Mouse (Mus musculus) gonadal fat pad, adult 2 months (tissue): ENCODE measurements at regions not wholly inside any gene's neighbourhood (a gene's known extent, or its start where the extent isn't known, plus 50 kb on each side); places are given as distances from the start of the nearest gene placed in this dataset.

ENCODE experiments used
- DNase-seq: peaks from one replicate; pipeline ENCODE4 v3.0.0-alpha.2; 2012; ENCODE audit warnings: low read depth

DNA sequence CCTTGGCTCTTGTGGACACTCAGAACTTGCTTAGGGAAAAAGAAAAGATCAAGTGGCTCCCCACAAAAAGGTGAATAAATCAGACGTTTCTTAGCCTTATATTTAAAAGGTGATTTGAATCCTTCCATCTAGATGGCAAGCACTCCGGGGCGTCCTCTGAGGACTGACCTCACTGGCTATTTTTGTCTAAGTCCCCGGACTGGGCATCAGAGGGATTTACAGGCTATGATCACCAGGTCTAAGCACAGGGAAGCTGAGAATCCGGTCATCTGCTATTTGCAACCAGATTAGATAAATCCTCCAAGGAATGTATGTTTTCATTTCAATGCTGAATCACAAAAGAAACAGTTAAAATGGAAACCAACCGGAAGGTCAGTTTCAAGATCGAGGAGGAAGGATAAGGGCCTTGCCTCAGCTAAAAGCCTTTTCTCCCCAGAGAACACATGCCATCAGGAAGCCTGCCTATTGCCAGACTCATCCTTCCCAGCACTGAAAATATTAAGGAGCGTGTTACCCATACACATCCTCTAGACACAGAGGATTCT is 342.1 kb downstream of the Lpin1 start:
- no peak for DNase-seq

- DNase-seq: no peak
Observed at GRCm38 (mm10) chr12:16261465-16261864, 349.3 kb downstream of the Lpin1 start.

GRCm38 (mm10) chr12:16260981-16261380 is 349.8 kb downstream of the Lpin1 start:
- DNase-seq: no peak

DNA sequence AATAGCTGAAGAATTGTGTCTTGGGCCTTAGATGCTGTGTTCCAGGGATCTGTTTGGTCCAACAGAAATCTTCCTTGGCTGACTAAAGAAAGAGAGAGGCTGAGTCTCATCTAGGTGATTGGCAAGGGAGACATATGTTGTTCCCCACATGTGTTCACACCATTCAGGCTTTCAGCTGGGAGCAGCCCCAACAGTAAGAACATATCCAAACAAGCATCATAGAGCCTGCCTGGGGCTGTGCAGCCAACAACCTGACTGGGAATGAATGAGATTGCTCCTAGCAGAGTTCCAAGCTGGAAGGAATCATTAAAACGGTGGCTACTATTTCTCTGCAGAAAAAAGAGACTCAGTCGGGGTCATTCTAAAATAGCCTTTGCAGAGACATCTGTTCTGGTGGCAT is 350.3 kb downstream of the Lpin1 start:
- DNase-seq: no peak

DNA sequence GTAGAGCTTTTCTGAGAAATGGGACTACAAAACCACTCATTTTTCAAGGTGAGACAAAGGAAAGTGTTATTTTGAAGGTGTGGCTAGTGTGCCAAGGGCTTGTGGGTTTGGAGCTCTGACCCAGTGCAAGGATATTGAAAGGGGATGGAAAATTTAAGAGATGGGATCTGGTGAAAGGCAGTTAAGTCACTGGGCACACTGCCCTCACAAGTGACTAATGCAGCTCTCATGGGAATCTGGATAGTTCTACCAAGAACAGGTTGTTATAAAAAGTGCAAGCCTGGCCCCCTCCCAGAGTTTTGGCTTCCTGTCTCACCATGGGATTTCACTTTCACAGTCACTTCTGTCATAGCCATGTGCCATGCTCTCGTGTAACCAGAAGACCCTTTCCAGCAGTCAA is 360.1 kb downstream of the Lpin1 start:
- no peak for DNase-seq

DNA sequence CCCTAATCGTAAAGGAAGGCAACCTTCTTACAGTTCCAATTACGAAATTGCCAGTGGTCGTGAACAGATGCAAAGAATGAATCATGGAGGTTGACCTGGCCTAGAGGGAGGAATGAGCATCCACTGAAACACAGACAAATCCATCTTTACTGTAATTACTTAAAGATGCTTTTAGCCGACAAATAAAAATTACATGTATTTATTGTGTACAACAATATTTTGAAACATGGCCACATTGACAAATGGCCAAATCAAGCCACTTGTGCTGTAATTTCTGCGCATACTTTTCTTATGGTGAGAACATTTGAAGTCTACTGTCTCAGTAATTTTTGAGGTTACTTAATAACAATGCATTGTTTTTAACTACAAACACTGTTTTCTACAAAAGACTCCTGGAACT is 360.7 kb downstream of the Lpin1 start:
- no peak for DNase-seq

DNA sequence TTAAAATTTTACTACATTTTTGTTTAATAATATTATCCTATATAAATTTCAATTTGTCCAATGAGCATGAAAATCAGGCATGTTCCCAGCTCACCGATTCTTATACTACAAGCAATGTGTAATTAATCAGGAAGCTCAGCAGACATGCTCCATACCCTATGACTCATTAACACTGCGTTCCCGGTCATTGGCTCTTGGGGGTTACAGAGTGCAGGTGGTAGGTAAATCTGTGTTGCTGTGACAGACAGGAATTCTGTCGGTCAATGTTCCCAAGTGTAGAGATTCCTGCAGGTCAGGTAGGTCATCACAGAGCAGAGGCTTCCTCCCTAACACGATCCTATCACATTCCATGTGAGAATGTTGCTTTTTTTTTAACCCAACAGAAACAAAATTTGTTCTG is 371.0 kb downstream of the Lpin1 start:
- DNase-seq: no peak

DNA sequence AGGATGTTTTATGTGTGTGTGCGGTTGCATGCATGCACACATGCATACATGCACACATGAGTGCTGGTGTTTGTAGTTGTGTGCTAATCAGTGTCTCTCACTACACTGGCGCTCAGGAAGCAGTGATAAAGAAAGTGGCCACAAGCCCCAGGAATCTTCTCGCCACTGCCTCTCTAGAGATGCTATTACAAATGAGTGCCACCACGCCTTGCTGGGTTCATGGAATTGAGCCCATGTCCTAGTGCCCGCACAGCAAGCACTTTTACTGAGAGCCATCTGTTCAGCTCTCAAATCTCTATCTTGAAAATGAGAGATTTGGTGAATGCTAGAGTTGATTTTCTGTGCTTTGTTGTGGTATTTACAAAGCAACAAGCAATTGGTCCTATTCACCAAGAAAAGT is 373.3 kb downstream of the Lpin1 start:
- DNase-seq: no peak

DNA sequence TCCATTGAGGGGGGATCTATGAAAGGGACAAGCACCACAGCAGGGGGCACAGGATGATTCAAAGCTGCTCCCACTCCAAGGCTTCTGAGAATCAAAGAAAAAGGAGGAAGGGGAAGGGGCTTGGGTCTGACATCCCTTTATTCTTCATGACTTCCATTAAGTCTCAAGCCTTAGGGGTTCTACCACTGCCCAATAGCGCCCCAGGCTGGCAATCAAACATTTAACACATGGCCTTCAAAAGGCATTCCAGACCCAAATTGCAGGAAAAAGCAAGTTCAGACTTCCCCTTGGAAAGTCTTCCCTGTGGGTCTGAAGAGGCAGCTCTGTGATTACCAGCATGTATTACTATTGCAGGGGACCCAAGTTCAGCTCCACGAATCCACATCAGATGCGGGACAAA is 377.2 kb downstream of the Lpin1 start:
- no peak for DNase-seq

DNA sequence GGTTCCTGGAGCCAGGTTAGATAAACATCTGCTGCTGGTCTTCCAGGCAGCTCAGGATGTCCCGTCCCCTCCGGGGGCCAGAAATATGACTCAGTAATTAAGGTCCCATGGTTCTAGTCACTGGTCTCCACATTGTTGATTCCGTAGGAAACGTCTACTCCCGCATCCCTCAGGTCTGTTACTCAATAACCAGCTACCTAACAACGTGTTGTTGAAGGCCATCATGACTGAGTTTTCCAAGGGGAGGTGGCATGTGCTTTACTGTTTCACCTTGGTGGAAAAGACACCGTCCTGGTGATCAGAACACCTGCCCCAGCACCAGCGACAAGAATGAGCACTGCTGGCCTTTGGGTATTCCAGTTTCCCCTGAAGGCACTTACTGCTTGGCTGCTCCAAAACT is 377.9 kb downstream of the Lpin1 start:
- DNase-seq: no peak

DNA sequence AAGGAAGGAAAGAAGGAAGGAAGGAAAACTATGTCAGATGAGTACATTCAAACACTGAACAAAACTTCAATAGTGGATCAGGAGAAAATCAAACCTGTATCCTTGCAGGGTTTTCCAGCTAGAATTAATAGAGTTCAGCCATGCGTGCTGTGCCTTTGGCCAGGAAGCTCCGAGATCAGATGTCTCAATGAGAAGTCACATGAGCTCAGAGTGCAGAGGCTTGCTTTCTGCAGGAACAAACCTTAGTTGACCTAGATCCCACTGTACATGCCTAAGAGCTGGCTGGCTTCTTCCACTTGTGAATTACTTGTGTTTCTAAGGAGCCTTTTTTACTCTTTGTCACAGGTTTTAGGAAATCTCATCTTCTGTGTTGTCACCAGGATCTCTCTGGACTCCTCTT is 378.7 kb downstream of the Lpin1 start:
- DNase-seq: no peak

DNA sequence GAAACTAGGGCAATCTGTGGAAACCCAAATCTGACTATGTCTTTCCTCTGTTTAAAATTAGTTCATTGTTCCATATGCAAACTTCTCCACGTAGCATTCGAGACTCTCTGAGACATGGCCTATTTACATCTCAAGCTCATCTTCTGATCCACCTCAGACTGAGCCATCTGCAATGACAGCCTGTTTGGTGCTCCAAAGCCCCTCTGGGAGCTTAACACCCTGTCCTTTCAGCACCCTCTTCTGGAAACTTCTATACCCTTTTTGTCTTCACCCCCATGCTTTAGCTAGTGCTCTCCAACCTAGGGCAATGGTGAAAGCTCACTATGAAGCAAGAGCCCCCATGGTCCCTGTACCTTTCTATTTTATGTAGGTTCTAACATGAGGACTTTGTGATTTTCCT is 379.7 kb downstream of the Lpin1 start:
- DNase-seq: no peak

GRCm38 (mm10) chr12:16225428-16225827 is 385.3 kb downstream of the Lpin1 start:
- DNase-seq: no peak

GRCm38 (mm10) chr12:16222836-16223450 is 387.8 kb downstream of the Lpin1 start:
- no peak for DNase-seq

- DNase-seq: no peak
Observed at GRCm38 (mm10) chr12:16222205-16222604, 388.6 kb downstream of the Lpin1 start.

- DNase-seq: no peak
Observed at GRCm38 (mm10) chr12:16221142-16221541, 389.6 kb downstream of the Lpin1 start.

- DNase-seq: no peak
Observed at GRCm38 (mm10) chr12:16220561-16220960, 390.2 kb downstream of the Lpin1 start.

DNA sequence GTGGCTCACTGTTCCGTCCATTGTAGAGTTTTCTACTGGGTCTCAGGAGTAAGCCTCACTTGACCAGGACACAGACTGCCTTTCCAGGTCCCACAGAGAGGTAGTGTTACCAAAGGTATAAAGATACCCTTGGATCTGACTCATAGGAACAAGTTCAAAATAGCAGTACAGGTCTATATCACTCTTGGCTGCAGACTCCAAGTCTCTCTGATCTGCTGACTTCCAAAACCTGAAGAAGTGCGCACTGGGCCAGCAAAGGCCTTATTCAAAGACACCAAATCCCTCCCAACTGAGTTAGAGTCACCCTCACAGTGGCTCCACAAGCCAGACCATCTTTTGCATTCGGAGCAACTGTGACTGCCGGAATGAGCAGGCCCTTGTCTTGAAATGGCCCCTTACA is 391.9 kb downstream of the Lpin1 start:
- no peak for DNase-seq

DNA sequence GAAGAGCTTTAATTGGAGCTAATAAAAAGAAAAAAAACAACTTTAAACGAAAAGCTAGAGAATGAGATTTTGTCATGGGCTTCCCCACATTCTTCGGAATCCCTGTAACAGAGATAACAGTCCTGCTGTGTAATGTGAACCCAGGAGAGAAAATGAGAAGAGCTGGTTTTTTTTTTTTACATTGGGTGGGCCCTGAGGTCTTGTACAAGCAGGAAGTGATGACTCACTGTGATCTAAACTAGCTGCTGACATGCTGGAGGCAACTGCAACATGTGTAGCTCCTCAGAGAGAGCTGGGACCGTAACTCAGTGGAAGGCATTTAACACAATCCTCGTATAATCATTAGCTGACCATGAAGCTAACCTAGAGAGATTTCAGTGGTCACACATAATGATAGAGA is 393.8 kb upstream of the Trib2 start:
- DNase-seq: no peak

DNA sequence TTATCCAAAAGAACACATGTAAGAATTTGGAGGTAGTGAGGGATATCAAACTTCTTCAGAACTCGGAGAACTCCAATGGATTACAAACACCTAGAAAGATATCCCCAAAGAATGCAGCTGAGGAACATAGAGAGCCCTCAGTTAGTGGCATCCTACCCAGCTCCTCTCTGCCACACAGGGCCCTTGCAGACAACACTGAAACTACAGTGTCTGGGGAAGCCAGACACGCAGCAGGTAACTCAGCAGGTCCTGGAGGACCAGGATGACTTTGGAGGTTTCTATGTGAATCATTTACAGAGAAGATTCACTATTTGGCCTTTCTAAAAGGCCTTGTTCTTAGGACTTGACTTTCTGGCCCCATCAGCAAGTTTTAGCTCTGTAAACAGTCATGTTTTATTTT is 393.4 kb upstream of the Trib2 start:
- no peak for DNase-seq

- DNase-seq: no peak
Observed at GRCm38 (mm10) chr12:16204941-16205340, 388.2 kb upstream of the Trib2 start.

- DNase-seq: no peak
Observed at GRCm38 (mm10) chr12:16196917-16197316, 380.2 kb upstream of the Trib2 start.

DNA sequence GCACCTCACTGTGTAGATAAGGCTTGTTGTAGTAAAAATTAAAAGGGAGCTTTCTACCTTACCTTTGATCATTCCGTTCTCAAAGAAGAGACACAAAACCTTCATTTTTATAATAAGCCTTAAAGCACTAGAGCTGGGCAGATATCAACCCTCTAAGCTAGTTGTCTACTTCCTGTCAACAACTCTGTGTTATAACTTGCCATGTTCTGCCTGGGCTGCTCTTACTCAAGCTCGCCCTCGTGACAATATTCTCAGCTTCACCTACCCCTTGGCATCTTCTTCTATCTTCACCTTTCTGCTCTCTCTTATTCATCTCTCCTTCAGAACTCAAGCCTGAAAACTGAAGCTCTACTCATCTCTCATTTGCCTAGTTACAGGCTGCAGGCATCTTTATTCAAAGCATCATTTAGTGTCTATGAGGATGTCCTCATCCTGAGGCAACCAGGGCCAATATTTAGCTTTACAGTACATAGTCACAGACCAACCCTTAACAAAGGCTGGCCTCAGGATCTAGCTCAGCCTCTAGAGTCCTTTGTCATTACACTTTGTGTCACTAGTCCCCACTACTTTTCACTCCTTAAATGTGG is 375.2 kb upstream of the Trib2 start:
- no peak for DNase-seq

DNA sequence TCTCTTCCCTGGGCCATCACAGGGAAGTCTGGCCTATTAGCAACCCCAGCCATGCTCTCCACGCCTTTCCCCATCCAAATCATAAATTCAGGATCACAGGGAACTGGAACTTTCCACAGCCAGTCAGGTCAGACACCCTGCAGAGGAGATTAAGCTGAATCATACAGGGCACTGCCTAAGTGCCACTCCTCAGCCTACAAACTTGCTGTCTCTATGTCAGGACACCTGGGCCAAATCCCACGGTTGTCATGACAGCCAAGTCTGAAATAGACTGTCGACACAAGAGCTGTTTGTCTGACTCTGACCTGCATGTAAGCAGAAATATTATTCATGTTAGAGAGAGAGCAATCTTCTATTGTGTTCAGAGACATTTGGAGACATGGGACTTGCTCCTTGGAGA is 374.0 kb upstream of the Trib2 start:
- DNase-seq: no peak
